Mouse (Mus musculus) embryo, embryonic 9.5 days (tissue): ENCODE results near the gene Nfkbie.
A peak's percentile ranks its signal among the peaks of the same experiment; 100 is the strongest.

Experiments used
- DNase-seq: peaks from one replicate; pipeline ENCODE4 v3.0.0-alpha.2; 2017; ENCODE audit errors: extremely low spot score

The Nfkbie gene

GRCm38 (mm10) chr17:45559732-45560525 is 4.4 kb downstream of the Nfkbie start:
- no peak for DNase-seq

- no peak for DNase-seq
Measured at GRCm38 (mm10) chr17:45563216-45563615, 7.7 kb downstream of the Nfkbie start.

GRCm38 (mm10) chr17:45563655-45564530 is 8.4 kb downstream of the Nfkbie start, which contains the start of gene Slc35b2:
Gene Slc35b2, plus strand, starts transcription at chr17:45563874.
- DNase-seq = peak; percentile 94

- no peak for DNase-seq
Measured at GRCm38 (mm10) chr17:45564531-45565084, 9.1 kb downstream of the Nfkbie start.

GRCm38 (mm10) chr17:45565103-45565502 is 9.6 kb downstream of the Nfkbie start:
- DNase-seq = no peak

GRCm38 (mm10) chr17:45566031-45566359 is 10.5 kb downstream of the Nfkbie start:
- DNase-seq = no peak

GRCm38 (mm10) chr17:45566360-45567161 is 11.1 kb downstream of the Nfkbie start:
- DNase-seq = peak; percentile 45

- DNase-seq = peak; percentile 67
Measured at GRCm38 (mm10) chr17:45567162-45567601, 11.7 kb downstream of the Nfkbie start.

GRCm38 (mm10) chr17:45568990-45569389 is 13.5 kb downstream of the Nfkbie start:
- DNase-seq = peak; percentile 2

GRCm38 (mm10) chr17:45569999-45570398 is 14.5 kb downstream of the Nfkbie start:
- DNase-seq = no peak

GRCm38 (mm10) chr17:45572103-45573086 is 16.9 kb downstream of the Nfkbie start:
- peak; percentile 89 for DNase-seq

- DNase-seq = peak; percentile 100
Measured at GRCm38 (mm10) chr17:45573087-45573779, 17.7 kb downstream of the Nfkbie start, which contains the start of gene Hsp90ab1. Gene Hsp90ab1, minus strand, starts transcription at chr17:45573271.

- peak; percentile 98 for DNase-seq
Measured at GRCm38 (mm10) chr17:45573780-45574123, 18.2 kb downstream of the Nfkbie start.

- peak; percentile 47 for DNase-seq
Measured at GRCm38 (mm10) chr17:45574129-45574761, 18.7 kb downstream of the Nfkbie start.

GRCm38 (mm10) chr17:45575123-45575897 is 19.8 kb downstream of the Nfkbie start:
- no peak for DNase-seq

GRCm38 (mm10) chr17:45578242-45578641 is 22.7 kb downstream of the Nfkbie start:
- no peak for DNase-seq

GRCm38 (mm10) chr17:45578843-45579242 is 23.3 kb downstream of the Nfkbie start:
- DNase-seq = no peak

GRCm38 (mm10) chr17:45579554-45579953 is 24.1 kb downstream of the Nfkbie start:
- no peak for DNase-seq
